Mouse (Mus musculus): ENCODE measurements around the gene Sfxn2. TPM values are rescaled to one million over a fixed set of nuclear protein-coding genes. Genes with fewer than 3 reads are reported as not detected.

Sfxn2 gene
- total and polyA plus RNA-seq, 3 experiments, result 20.3 to 36.6 (median 21.2) TPM

GRCm38 (mm10) chr19:46598720-46599252, 25.6 kb downstream of the Sfxn2 start, which contains the start of gene Wbp1l (continued):
- TF ChIP-seq MAZ (IDR thresholded peaks at IDR 0.05; ENCODE audit: low read depth, low read length) (peak; percentile 98), ZNF384 (IDR thresholded peaks at IDR 0.05; ENCODE audit: low read depth, low read length) (peak; percentile 94), EP300 (IDR thresholded peaks at IDR 0.05; ENCODE audit: low read depth in 1 of 2, low read length in 2 of 2) (peak in 1 of 2 experiments; percentile 54; a peak in 1 of 4 replicates), JUND (IDR thresholded peaks at IDR 0.05; ENCODE audit: low read depth, low read length) (no peak), MEF2A (IDR thresholded peaks at IDR 0.05; ENCODE audit: extremely low read depth, insufficient replicate concordance, low read depth, low read length, poor library complexity, severe bottlenecking) (no peak), TAL1 (IDR thresholded peaks at IDR 0.05; ENCODE audit: low read length) (no peak), KAT2A (conservative IDR thresholded peaks at IDR 0.05; ENCODE audit: low read depth, low read length) (peak; percentile 79), ZMIZ1 (IDR thresholded peaks at IDR 0.05; ENCODE audit: low read depth, low read length) (peak; percentile 72; the same call in 1 of the 2 replicates), HCFC1 (IDR thresholded peaks at IDR 0.05; ENCODE audit: low read depth, low read length) (peak; percentile 95), MXI1 (IDR thresholded peaks at IDR 0.05; ENCODE audit: low read depth, low read length) (peak; percentile 79), ETS1 (IDR thresholded peaks at IDR 0.05; ENCODE audit: low read depth, low read length) (0 out of 2 replicates have a peak, but pooled peaks have one; percentile 46), NRF1 (IDR thresholded peaks at IDR 0.05; ENCODE audit: insufficient read depth, low read depth, low read length, poor library complexity, severe bottlenecking) (peak; percentile 53; the same call in 1 of the 2 replicates), GABPA (IDR thresholded peaks at IDR 0.05; ENCODE audit: low read depth, low read length) (no peak), CTCF (IDR thresholded peaks at IDR 0.05 in 2 of 3, conservative IDR thresholded peaks at IDR 0.05 in 1 of 3; ENCODE audit: control insufficient read depth in 1 of 3, insufficient read depth in 1 of 3, low read depth in 2 of 3, low read length in 3 of 3, poor library complexity in 1 of 3, severe bottlenecking in 1 of 3) (no peak), POLR2AphosphoS2 (IDR thresholded peaks at IDR 0.05; ENCODE audit: low read length) (peak; percentile 78), CHD2 (IDR thresholded peaks at IDR 0.05; ENCODE audit: low read length) (peak; percentile 83), SIN3A (IDR thresholded peaks at IDR 0.05; ENCODE audit: low read length) (peak; percentile 99), CHD1 (IDR thresholded peaks at IDR 0.05; ENCODE audit: low read depth, low read length) (no peak), NELFE (IDR thresholded peaks at IDR 0.05; ENCODE audit: low read depth, low read length) (peak; percentile 77), TBP (IDR thresholded peaks at IDR 0.05; ENCODE audit: low read depth, low read length) (peak; percentile 75), RCOR1 (IDR thresholded peaks at IDR 0.05; ENCODE audit: low read depth, low read length) (no peak), ZC3H11A (IDR thresholded peaks at IDR 0.05; ENCODE audit: low read depth, low read length) (no peak)

Data from MEL (cell line).